Mouse (Mus musculus) stomach, postnatal 0 days (tissue): ENCODE data around the gene Abcc6. TPM values are rescaled to one million over a fixed set of nuclear protein-coding genes. Genes with fewer than 3 reads are reported as not detected.

ENCODE experiments used
- ATAC-seq: fragments of 200-750 bp; cut with Nextera tagmentation; 2 replicates; pipeline ENCODE4 v1.8.0; 2017; ENCODE audit not compliant: low FRiP score, low TSS enrichment
- DNase-seq: peaks from one replicate; pipeline ENCODE4 v3.0.0-alpha.2; 2016; ENCODE audit warnings: low spot score
- H3K27ac ChIP-seq: fragments of 300-500 bp; sonication (generic); replicated peaks from 2 replicates; pipeline ENCODE4 v1.5.1; 2014; ENCODE audit warnings: mild to moderate bottlenecking, control low read depth
- H3K27me3 ChIP-seq: fragments of 300-500 bp; sonication (generic); 2 replicates; pipeline ENCODE4 v1.6.1; 2014; ENCODE audit warnings: low read length; ENCODE audit not compliant: control insufficient read depth, insufficient read depth
- H3K36me3 ChIP-seq: fragments of 300-500 bp; sonication (generic); 2 replicates; pipeline ENCODE4 v1.6.1; 2014; ENCODE audit warnings: low read length, mixed read lengths; ENCODE audit not compliant: control insufficient read depth, insufficient read depth
- H3K4me1 ChIP-seq: fragments of 300-500 bp; sonication (generic); replicated peaks from 2 replicates; pipeline ENCODE4 v1.6.1; 2014; ENCODE audit warnings: antibody characterized with exemption; ENCODE audit not compliant: control insufficient read depth, insufficient read depth
- H3K4me2 ChIP-seq: fragments of 300-500 bp; sonication (generic); replicated peaks from 2 replicates; pipeline ENCODE4 v1.6.1; 2014; ENCODE audit warnings: low read depth, mild to moderate bottlenecking, control low read depth, moderate library complexity
- H3K4me3 ChIP-seq: fragments of 300-500 bp; sonication (generic); 2 replicates; pipeline ENCODE4 v1.5.1; 2014; ENCODE audit warnings: low read depth, low read length, control low read depth
- H3K9ac ChIP-seq: fragments of 300-500 bp; sonication (generic); 2 replicates; pipeline ENCODE4 v1.6.1; 2014; ENCODE audit warnings: mild to moderate bottlenecking, low read length, control low read depth, mixed read lengths
- H3K9me3 ChIP-seq: fragments of 300-500 bp; sonication (generic); 2 replicates; pipeline ENCODE4 v1.6.1; 2016; ENCODE audit warnings: low read length; ENCODE audit not compliant: control insufficient read depth
- CTCF ChIP-seq: IDR thresholded peaks from 2 replicates; pipeline ENCODE4 v1.5.1; 2016; ENCODE audit warnings: antibody characterized with exemption, low read depth, mild to moderate bottlenecking, moderate library complexity
- EP300 ChIP-seq: optimal IDR thresholded peaks from 2 replicates; pipeline ENCODE3; 2016; ENCODE audit warnings: antibody characterized with exemption
- WGBS: fragments of 180-500 bp; shearing (Covaris S2); extraction: QIAGEN DNeasy Blood & Tissue Kit; methylation state at CpG from one replicate; pipeline ENCODE4 v1.1.7; 2014; 5-methylcytosine and 5-hydroxymethylcytosine counted together
- polyA plus RNA-seq: library from polyadenylated mRNA; unstranded; fragments of >200 nt; fragmentation: Nextera tagmentation; extraction: Ambion mirVana; gene quantifications from 2 replicates; pipeline ENCODE4 v1.2.1, GENCODE M21; 2015

Abcc6 gene
- polyA plus RNA-seq, 1 experiment from 2014 or later = 0.44 TPM

DNA sequence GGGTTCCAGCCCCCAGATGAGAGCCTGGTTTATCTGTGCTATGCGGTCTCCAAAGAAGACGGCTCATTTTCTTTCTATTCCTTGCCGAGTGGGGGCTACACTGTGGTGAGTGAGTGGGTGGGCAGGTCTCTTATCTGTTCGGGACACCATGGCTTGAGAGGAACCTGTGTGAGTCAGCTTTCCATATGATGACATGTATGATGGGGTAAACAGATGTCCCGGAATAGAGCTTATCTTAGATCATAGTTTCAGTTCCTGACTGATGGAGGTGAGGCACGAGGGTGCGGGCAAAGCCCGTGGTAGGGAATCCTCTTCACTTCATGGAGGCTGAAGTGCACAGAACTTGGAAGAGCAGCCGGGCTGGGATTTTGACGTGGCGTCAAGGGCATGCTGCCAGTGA is 15.8 kb upstream of the Abcc6 start:
- Histone ChIP-seq H3K4me3 (no peak overlapping the region), H3K27ac (no peak overlapping the region), H3K4me1 (no peaks in the 10 kb centered on the region), H3K9me3 (no peaks in the 10 kb centered on the region), H3K36me3 (peaks cover 42% of the 10 kb centered on the region), H3K4me2 (no peak overlapping the region), H3K9ac (no peak overlapping the region), H3K27me3 (no peaks in the 10 kb centered on the region)
- 91% methylated on average over 11 of the region's 11 CpGs for WGBS
- ATAC-seq = no peak
- no peak for DNase-seq
- no peak for TF ChIP-seq CTCF
- TF ChIP-seq EP300 = no peak

DNA sequence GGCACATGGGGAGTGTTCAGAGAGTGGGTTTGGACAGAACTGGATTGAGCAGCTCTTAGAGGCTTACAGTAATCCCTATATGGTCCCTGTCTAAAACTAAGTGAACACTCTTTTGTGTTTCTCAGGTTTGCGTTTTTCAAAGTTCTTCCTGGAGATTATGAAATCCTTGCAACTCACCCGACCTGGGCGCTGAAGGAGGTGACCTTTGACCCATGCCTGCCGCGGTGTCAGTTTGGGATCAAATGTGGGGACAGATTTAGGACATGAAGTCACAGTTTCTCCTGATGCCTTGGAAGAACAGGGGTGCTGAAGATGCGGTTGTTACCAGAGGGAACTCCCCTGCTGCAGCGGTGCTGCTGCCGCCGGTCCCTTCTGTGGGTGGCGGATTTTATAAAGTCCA is 14.0 kb upstream of the Abcc6 start:
- Histone ChIP-seq H3K4me3 (no peak overlapping the region), H3K27me3 (no peaks in the 10 kb centered on the region), H3K36me3 (peaks cover 39% of the 10 kb centered on the region), H3K9ac (no peak overlapping the region), H3K4me2 (no peak overlapping the region), H3K9me3 (no peaks in the 10 kb centered on the region), H3K4me1 (no peaks in the 10 kb centered on the region), H3K27ac (no peak overlapping the region)
- TF ChIP-seq CTCF (no peak), EP300 (no peak)
- 87% methylated on average over 10 of the region's 10 CpGs for WGBS
- DNase-seq (no peak), ATAC-seq (no peak)

DNA sequence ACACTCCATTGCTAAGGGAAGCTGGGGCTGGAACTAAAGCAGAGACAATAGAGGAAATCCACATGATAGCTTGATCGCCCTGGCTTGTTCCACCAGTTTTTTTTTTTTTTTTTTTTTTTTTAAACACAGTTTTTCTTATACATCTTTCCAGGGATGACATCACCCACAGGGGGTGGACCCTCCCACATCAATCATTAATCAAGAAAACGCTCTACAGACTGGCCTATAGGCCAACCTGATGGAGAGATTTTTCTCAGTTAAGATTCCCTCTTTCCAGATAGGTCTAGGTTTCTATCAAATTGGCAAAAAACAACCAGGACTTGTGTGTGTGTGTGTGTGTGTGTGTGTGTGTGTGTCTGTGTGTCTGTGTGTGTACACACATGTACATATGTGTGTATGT is 9.8 kb upstream of the Abcc6 start:
- Histone ChIP-seq H3K4me1 (no peaks in the 10 kb centered on the region), H3K27ac (no peak overlapping the region), H3K9me3 (no peaks in the 10 kb centered on the region), H3K9ac (no peak overlapping the region), H3K4me2 (no peak overlapping the region), H3K36me3 (peaks cover 23% of the 10 kb centered on the region), H3K27me3 (no peaks in the 10 kb centered on the region), H3K4me3 (no peak overlapping the region)
- TF ChIP-seq CTCF = no peak
- no peak for TF ChIP-seq EP300
- ATAC-seq (no peak), DNase-seq (no peak)
- WGBS = 30% methylated on average over 2 of the region's 2 CpGs

DNA sequence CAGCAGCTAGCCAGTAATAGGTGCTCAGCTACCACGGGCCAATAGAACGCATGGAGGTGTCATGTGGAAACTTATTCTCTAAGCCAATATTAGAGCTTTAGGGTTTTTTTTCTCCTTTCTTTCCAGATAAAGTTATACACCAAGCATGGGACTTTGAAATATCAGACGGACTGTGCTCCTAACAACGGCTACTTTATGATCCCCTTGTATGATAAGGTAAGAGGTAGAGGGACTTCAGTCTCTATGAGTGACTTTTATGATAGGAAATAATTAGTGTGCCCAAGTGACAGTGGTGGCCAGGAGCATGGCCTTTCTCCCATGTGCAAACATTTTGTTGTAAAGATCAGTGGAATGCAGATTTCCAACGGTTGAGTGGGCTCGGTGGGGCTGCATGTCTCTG is 7.3 kb upstream of the Abcc6 start:
- H3K9ac ChIP-seq = no peak overlapping the region
- no peaks in the 10 kb centered on the region for H3K27me3 ChIP-seq
- ATAC-seq (no peak), DNase-seq (no peak)
- H3K9me3 ChIP-seq = no peaks in the 10 kb centered on the region
- H3K4me1 ChIP-seq = peaks cover 6% of the 10 kb centered on the region; the same call in 1 of the 2 replicates
- no peak overlapping the region for H3K4me2 ChIP-seq
- 88% methylated on average over 6 of the region's 6 CpGs for WGBS
- no peak overlapping the region for H3K27ac ChIP-seq
- TF ChIP-seq CTCF = no peak
- no peak for TF ChIP-seq EP300
- H3K36me3 ChIP-seq = peaks cover 5% of the 10 kb centered on the region; the same call in 1 of the 2 replicates
- H3K4me3 ChIP-seq = no peak overlapping the region

DNA sequence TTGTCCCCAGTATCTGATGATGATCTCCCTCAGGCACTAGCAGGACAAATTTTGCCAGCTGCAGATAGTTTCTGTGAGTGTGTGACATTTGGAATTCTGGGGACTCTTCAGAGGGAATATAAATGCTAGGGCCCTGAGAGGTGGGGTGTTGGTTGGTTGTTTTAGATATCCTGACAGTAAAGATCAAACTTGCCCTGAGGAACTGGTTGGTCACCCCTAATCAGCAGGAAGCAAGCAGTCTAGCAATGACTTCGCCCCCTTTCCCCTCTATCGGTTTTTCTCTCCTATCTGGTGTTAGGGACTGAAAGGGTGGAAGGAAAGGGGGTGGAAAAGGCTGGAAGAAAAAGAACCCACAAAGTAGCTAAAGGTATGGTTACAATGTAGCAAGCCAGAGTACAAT is 5.4 kb upstream of the Abcc6 start:
- Histone ChIP-seq H3K9ac (no peak overlapping the region), H3K4me2 (no peak overlapping the region), H3K4me3 (no peak overlapping the region), H3K9me3 (no peaks in the 10 kb centered on the region), H3K27me3 (no peaks in the 10 kb centered on the region), H3K36me3 (peaks cover 2% of the 10 kb centered on the region; the same call in 1 of the 2 replicates), H3K27ac (no peak overlapping the region), H3K4me1 (peaks cover 6% of the 10 kb centered on the region; the same call in 1 of the 2 replicates)
- WGBS = 84% methylated on average over 2 of the region's 2 CpGs
- ATAC-seq = no peak
- DNase-seq = no peak
- TF ChIP-seq CTCF (no peak), EP300 (no peak)

DNA sequence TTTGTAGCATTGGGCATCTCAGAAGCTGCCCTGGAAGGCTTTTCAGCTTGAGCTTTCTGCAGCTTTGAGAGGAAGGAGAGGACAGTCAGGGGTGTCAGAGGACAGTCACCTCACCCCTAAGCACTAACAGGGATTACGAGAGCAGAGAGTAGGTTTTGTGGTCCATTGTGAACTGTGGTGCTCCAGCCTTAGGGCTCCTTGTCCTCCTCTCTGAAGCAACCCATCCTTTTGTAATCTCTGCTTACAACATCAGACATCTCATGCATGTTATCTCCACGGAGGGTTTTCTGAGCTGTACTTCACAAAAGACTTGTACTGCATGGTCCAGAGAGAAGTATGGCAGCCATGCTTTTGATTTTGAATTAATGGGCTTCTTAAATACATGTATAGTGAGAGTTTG is 4.9 kb upstream of the Abcc6 start:
- no peaks in the 10 kb centered on the region for H3K27me3 ChIP-seq
- DNase-seq (no peak), ATAC-seq (no peak)
- peak overlapping the region; percentile 86; the same call in 1 of the 2 replicates for H3K4me3 ChIP-seq
- 70% methylated on average over 2 of the region's 2 CpGs for WGBS
- TF ChIP-seq CTCF = no peak
- no peak for TF ChIP-seq EP300
- H3K4me2 ChIP-seq = peak overlapping the region; percentile 97
- H3K36me3 ChIP-seq = peaks cover 2% of the 10 kb centered on the region; the same call in 1 of the 2 replicates
- peak overlapping the region; percentile 84; the same call in 1 of the 2 replicates for H3K9ac ChIP-seq
- H3K9me3 ChIP-seq = no peaks in the 10 kb centered on the region
- H3K4me1 ChIP-seq = peaks cover 6% of the 10 kb centered on the region; the same call in 1 of the 2 replicates
- H3K27ac ChIP-seq = no peak overlapping the region
